Mouse (Mus musculus) left cerebral cortex, adult 9 months (tissue): ENCODE results near the gene Zfyve1.

ENCODE experiments used
- DNase-seq, 2 experiments: peaks; one replicate each; pipeline ENCODE4 v3.0.0; 2022; ENCODE audit warnings: low spot score in 2 of 2

The Zfyve1 gene

DNA sequence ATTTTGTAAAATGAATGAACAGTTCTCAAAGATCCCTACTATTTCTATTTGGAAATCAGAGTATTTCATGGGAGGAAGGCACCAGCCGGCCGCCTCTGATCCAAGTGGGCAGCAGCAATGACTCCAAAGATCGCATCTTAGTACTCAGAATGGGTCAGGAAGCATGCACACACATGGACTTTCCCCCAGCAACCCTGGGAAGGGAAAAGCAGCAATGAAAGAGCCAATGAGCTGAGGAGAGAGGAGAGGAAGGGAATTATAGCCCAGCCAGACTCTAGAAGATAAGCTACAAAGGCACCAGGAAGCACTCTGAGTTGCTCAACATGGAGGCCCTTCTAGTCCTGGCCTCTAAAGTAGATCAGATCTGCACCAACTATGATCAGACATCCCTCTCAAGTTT lies 16.7 kb downstream of the Zfyve1 start:
- no peak for DNase-seq

DNA sequence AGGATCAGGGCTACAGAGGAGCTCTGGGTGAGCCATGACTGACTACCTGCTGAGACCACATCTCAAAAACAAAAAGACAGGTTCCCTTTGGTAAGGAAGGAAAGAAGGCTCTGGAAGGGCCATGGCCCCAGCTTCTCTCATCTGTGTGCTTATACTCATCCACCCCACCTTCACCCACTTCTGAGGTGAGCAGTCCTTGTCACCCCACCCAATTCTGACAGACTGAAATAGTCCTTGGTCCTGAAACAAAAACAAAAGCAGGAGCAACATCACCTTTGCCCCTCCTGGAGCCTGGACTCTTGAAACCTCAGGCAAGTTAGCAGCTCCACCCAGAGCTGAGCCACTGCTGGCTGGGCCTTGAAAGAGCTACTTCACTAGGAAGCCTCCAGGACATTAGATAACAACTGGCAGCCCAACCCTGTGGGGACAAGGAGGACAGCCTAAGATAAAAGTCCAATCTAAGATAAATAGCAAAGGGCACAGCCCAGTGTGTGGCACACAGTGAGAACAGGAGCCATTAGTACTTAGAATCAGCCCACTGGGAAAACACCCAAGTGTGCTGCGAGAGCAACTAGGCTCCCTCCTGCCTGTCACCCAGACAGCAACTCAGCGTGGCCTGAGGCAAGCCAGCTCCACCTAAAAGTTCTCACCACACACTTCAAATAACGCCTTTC lies 18.0 kb downstream of the Zfyve1 start:
- DNase-seq: no peak

DNA sequence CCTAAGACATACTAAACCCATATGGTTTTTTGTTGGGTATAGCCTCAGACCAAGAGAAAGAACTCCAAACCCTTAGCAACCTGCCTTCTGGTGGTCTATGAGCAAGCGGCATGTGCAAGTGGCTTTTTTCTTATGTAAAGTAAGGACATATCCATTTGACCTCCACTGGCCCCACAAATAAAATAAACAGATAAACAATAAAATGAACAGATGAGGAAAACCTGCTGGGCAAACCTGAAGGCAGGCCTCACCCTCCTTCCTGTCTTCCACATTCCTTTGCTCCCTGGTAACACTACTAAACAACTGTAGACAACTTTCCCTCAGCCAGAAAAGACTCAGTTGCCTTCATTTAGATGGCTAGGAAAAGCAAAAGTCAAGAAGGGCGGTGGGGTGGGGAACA lies 18.7 kb downstream of the Zfyve1 start:
- no peak for DNase-seq

DNA sequence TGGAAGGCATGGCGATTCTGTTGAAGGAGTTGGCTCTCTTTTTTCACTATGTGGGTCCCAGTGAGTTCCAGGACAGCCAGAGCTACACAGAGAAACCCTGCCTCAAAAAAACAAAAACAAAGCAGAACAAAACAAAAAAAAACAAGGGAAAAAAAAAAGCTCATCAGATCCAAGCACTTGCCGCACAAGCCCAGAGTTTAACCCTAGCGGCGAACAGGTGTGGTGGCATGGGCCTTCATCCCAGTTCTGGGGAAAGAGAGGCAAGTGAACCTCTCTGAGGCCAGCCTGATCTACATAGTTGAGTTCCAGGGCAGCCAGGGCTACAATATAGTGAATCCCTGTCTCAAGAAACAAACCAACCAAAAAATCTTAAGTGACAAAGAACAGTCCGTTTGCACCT lies 19.6 kb downstream of the Zfyve1 start:
- no peak for DNase-seq

DNA sequence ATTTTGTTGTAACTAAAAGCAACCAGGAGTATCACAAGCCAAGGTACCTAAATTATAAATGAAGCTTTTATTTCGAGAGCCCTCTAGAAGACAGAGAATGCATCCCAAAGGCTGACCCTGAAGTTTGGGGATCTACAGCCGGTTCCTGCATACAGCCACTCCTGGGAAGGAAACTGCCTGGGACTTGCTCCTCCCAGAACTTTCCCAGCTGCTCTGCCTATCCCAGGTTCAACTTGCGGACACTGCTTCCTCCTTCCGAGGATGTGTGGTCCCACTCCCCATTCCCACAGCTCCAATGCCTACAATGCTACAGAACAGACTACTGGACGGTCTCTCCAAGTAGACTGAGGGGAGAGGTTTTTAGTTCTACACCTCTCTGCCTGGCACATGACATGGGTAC lies 24.3 kb downstream of the Zfyve1 start:
- no peak for DNase-seq

DNA sequence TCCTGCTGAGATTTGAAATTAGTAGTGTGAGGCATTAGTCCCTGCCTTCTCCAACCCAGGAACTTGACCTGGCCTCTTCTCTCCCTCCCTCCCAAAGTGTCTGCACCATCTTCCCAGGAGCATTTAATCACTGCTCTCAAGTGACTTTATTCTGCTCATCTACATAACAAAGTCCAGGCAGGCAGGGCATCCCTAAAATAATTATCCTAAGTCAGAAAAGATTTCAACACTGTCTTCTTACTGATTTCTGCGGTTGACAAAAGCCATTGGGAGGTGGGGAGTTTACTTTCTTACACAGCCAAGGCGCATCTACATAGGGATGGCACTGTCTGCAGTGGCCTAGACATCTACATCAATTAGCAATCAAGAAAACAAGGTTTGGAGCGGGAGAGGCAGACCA lies 27.2 kb downstream of the Zfyve1 start:
- DNase-seq: no peak

DNA sequence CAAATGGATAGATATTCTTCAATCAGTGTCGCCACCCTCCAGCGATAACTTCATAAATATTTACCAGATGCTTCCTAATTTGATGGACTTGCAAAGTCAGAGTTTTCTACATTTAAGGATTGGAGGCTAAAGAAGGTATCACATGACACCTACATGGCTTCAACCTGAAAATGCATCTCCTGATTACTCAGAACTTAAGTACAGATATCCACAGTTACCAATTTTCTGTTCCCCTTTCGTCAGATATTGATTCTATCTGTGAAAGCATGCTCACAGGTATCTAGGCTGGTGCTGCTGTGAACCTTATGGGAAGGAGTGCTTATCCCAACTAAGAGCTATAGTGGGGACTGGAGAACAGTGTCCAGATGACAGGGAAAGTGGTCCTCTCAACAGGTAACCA lies 34.4 kb downstream of the Zfyve1 start:
- no peak for DNase-seq

DNA sequence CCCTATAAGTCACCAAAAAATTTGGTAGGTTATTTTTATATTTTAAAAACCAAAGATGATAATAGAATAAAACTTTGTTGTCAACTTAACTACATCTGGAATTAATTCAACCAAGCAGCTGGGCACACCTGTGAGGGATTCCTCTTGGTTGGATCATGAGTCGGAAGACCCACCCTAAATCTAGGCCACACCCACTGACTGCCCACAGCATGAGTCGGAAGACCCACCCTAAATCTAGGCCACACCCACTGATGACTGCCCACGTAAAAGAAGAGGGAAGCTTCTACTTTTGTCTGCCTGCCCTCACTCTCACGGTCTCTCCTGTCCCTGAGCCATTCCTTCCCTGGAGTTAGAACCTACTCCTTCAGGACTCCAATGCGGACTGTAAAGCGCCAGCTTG lies 36.8 kb downstream of the Zfyve1 start:
- DNase-seq: no peak

DNA sequence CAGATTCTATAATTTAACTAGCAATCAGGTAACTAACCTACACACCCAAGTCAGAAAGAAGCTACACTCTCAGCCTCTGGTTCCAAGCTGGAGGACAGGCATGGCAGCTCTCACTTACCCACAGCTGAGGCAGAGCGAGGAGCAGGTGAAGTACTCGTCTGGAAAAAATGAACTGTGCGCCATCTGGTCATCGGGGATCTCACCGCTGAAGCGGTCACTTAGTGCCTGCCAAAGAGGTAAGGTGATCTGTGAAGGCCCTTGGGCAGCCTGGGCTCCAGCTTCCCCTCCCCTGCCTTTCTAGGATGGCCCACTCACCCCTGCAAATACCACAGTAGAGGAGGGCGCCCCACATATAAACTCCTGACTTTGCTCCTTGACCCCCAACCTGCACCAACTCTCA lies 38.5 kb downstream of the Zfyve1 start:
- no peak for DNase-seq

DNA sequence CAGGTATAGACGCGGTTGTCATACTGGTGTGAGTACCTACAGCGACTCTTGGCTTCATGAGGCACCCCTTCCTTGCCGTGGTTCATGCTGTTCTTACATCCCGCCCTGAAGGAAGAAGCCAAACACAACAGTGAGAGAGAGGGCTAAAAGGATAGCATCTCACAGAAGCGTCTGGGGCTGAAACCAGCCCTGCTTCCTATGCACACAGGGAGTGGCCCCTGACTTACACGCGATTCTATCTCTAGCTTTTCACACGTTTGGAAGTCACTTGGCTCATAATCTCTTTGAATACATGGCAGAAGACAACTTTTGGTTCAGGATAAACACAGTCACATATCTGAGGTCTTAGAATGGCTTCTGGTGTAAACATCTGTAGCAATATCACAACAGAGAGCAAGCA lies 41.4 kb downstream of the Zfyve1 start:
- DNase-seq: no peak

DNA sequence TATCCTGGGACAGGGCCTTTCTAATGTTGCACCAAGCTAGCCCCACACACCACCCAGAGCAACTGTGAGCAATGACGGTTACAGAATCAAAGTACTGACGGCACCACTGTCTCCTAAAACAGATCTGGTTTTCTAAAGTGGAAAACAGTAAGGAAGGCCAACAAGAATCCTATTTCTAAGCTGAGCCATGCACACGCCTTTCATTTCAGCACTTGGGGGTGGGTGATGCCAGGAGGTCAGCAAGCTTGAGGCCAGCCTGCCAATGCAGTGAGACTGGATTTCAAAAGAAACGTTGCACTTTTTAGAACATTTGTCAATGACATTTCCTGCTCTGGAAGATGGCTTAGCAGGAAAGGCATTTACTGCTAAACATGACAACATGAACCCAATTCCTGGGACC lies 43.2 kb downstream of the Zfyve1 start:
- DNase-seq: no peak

DNA sequence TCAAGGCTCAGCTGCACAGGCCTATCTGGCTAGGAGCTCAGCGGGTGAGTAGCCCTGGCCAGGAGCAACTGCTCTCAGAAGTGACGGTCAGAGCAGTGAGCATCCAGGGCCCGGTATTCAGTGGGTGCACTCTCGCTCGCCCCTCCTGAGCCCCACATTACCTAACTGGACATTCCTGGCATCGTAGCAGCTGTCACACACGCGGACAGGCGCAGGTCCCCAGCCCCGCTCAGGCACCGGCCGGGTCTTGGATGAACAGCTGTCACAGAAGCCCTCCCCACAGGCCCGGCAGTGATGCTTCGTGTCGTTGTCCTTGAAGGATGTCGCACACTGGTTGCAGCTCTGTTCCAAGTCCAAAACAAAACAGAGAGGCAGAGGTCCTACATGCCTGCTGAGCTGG lies 45.7 kb downstream of the Zfyve1 start:
- no peak for DNase-seq

DNA sequence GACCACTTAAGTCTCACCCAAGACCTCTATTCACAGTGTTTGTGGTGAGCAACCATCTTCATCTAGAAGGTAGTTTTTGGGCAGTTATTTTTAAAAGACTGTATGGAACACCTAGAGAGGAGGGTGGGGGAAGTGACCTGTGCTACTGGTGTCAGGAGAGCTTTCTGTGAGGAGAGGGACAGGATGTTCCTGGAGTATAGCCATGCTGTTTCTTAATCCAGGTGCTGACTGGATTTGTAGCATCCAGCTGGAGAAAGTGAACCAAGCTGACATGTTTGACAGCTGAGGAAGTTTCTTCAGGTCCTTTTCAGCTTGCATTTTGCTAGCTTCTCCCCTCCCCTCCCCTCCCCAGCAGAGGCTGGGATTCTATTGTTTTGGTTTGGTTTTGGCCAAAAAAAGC lies 52.2 kb downstream of the Zfyve1 start:
- DNase-seq: no peak

DNA sequence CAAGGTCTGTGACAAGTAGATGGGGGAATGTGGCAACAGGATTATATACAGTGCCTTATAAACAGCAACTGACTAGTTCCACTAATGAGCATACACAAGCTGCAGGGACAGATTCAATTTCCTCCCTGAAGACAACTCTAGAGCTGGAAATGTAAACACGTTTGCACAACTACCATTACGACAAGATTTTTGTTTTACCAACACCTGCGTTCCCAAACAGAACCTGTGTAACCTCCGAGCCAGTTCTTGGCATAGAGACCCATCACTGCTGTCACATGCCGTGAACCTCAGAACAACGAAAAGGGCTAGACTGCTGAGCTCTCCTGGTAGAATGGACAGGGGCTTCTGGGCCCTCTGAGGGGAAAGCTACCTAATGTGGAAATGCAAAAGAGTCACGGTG lies 53.0 kb downstream of the Zfyve1 start:
- DNase-seq: no peak

DNA sequence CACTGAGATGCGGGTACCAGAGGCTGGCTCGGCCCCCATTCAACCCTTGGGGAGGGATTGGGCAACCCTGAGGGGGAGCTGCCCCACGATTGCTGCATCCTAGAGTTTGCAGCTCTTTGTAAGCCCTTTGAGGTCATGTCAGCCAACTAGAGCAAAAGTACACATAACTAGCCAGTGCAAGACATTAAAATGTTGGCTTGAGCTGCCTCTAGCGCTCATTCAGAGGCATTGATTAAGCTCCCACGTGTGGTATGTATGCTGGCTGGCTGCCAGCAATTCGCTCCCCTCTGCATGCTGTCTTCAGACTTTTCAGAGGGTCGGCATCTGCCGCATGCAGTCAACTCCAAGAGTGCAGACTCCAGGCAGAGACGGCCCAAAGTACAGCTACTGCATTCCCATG lies 61.0 kb downstream of the Zfyve1 start:
- DNase-seq: no peak

DNA sequence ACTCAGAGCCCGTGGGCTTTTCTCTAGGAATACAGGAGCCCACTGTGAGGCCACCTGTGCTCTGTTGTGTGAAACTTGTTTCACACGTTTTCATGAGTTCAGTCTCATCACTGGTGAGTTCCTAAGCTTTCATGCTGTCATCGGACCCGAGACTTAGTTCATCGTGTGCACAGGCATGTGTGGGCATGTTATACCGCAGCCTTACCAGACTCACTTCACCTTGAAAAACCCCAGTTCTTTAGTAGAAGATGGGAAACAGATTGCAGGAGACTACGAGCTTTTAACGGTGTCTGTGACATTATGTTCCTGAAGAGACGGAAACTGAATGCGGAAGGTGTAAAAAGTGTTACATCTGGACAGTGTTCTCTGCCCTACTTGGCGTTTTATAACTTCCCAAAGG lies 61.6 kb downstream of the Zfyve1 start:
- DNase-seq: no peak

DNA sequence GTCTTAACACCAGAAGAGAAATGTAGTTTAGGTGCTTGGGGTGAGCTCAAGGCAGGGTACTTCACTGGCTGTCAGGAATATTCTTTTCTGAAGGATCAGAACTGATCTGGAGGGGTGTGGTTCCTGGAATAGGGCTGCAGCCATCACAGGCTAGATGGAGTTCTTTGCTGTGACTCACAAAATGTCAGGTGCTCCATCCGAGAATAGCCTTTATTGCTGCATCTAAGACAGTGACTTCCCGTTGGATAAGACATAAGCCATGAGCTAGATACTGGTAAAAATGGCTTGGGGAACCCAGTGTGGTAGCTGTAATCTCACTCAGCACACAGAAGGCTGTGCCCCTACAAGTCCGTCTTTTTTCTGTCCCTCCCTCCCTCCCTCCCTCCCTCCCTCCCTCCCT lies 62.8 kb downstream of the Zfyve1 start:
- no peak for DNase-seq

DNA sequence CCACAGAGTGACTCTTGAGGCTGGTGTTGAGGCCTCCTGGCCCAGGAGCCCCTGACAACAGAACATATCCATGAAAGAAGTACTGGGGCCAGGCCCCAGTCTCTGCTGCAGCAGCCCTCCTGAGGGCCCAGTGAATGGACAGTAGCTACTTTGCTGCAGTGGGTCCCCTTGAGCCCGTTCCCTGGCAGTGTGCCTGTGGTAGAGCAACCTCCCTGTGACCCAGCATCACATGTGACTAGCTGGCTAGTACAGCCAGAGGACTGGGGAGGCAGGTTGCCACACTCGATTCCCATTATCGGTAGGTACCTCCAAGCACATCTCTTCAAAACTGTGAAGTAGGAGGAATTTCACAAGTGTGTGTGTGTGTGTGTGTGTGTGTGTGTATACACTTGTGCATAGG lies 64.1 kb downstream of the Zfyve1 start:
- no peak for DNase-seq

DNA sequence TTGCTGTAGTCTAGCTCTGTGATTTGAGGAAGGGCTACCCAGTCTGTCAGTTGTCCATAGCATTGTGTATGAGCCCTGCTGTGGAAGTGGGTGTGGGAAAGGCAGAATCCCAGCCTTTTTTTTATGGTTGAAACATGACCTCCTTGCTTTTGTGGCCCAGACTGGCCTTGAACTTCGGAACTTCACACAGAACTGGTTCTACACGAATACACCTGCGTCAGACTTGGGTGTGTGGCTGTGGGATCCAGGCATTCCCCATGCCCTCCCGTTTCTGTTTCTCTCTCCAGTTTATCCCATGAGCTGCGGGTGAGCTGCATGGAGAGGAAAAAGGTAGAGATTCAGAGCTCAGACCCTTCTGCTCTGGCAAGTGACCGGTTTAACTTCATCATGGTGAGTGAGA lies 65.0 kb downstream of the Zfyve1 start:
- DNase-seq: no peak

DNA sequence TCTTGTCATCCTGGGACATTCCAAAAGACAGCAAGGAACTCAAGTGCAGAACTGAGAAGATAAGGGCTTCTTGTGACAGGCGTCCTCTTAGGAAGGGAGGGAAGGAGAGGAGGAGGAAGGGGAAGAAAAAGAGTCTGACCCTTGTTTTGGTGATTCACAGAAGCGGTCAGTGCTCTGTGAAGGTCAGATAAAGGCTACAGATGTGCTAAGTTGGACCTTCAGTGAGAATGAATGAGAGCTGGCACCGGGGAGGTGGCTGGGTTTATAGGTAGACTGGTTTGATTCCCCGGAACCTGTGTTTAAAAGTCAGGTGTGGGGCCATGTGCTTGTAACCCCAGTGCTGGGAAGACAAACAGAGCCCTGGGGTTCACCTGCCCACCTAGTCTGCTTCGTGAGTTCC lies 68.4 kb downstream of the Zfyve1 start:
- DNase-seq: no peak

DNA sequence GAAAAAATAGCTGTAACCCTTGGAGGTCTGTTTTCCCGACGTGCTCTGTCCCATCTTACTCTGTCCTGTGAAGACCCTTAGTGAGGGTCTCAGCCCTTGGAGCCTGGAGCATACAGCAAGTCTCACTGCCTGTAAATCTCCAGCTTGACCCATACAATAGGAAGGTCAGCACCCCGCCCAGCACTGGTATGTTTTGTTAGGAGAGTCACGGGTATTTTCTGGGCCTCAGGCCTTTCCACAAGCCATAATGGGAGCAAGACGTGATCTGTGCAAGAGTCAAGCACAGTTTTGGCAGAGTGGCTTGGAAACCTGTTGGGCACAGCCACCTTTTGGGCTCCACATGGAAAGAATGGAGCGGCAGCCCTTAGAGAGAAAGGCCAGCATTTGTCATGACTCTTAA lies 69.2 kb downstream of the Zfyve1 start:
- no peak for DNase-seq

DNA sequence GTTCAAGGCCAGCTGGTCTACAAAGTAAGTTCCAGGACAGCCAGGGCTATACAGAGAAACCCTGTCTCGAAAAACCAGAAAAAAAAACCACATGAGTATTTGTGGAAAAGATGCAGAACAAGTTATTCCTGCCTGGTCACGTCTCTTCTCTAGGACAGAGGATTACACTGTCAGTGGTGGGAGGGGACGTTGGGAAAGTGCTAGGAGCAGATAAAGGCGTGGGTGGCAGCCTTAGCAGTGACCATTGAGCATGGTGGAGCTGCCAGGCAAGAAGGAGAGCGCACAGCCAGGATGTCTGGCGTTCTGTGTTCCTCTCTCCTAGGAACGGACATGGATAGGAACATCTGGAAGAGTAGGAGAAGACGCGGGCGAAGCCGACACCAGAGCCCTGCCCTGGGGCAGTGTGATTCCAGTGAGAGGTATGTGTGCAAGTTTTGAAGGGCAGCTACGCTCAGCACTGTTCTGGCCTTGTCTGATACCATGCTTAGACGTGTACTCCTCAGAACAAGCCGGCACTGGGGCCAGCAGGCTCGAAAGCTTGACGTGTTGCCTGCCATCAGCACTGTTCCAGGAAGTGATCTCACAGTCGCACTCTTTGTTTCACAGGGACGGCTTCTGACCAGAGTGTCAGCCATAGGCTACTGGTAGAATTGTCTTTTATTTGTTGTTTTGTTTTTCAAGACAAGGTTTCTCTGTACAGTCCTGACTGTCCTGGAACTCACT lies 71.0 kb downstream of the Zfyve1 start:
- no peak for DNase-seq

DNA sequence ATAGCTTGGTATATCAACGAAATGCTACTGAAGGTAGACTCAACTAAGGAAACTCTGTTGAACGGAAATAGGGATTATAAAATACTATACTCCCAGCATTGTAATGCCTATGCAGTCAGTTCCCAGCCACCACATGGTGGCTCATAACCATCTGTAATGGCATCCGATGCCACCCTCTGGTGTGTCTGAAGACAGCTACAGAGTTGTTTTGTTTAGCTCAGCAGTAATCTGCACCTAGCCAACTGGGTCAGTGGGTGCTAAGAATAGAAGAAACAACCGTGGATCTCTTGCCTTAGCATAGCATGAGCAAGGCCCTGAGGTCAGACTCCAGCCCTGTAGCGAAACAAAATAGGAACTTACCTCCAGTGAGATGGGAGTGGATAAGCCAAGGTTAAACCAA lies 72.7 kb downstream of the Zfyve1 start:
- DNase-seq: no peak

DNA sequence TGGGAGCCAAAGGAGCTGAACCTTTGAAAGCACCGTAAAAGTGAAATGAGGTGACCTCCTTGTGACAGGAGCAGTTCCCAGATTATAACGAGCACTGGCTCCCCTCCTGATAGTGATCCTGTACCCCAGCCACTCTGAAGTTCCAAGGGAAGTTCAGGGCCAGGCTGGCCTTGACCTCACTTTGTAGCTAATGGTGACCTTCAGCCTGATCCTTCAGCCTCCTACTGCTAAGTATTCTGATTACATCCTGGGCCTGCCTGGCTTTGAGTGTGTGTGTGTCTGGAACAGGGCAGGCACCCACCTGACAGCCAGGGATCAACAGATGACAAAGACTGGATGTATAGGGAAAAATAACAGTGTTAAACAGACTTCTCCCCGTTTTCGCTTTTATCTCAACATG lies 73.1 kb downstream of the Zfyve1 start:
- no peak for DNase-seq
